Mouse (Mus musculus) lung, adult 2 months (tissue): ENCODE data around the gene Aif1.

Experiments used
- CTCF ChIP-seq: fragments of 200-500 bp; IDR thresholded peaks from 2 replicates; pipeline ENCODE4 v1.5.1; 2011; ENCODE audit warnings: mild to moderate bottlenecking, low read length, control low read depth; ENCODE audit not compliant: insufficient read depth
- POLR2A ChIP-seq: fragments of 200-500 bp; IDR thresholded peaks from 2 replicates; pipeline ENCODE4 v1.6.1; 2011; ENCODE audit warnings: low read depth, mild to moderate bottlenecking, control low read depth, low read length, borderline replicate concordance; ENCODE audit errors: extremely low read depth

DNA sequence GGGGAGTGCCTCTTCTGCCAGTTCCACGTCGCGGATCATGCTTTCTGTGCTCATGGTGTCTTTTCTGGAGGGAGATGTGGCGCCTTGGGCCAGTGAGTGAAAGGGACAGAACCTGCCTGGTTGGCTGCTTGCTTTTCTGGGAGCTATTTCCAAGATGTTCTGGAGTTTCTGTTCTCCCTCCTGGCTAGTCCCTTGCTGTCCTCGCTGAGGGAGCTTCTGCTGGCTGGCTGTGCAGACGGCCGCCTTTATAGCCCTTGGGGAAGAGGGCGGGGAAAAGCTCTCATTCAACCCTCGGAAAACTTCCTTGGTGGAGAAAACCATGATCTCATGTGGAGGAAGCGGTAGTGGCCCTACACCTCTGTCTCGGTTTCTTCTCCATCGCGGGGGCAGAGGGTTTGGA, 25.9 kb upstream of the Aif1 start, which contains the start of gene Tnf:
- TF ChIP-seq POLR2A (peak; percentile 59; the same call in 1 of the 2 replicates), CTCF (no peak)
